Mouse (Mus musculus): ENCODE measurements around the gene Ddt. TPM values are rescaled to one million over a fixed set of nuclear protein-coding genes. Genes with fewer than 3 reads are reported as not detected.

Gene Ddt
- polyA plus RNA-seq, 2 experiments = 53.7 to 70.3 TPM

DNA sequence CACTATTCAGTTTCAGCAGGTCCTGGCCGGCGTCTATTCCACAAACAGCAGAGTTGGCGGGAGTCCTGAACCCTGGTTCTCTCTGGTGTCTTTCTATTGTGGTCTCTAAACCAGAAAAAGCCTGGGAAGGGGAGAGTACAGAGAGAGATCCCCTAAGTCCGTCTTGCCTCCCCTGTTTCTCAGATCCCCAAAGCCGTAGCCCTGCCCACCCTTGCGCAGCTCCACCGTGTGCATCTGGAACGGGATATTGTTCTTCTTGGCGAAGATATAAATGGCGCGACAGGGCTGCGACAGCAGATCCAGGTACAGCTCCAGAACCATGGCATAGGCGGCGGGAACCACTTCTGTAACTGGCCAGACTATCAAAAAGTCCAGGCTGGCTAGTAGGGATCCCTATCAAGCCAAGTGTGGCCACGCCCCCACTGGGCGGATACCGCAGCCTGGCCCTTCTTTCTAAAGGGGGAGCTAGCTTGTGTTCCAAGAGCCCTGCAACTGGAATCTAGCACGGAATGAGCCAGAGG lies 25.0 kb upstream of the Ddt start, which contains the start of gene Gstt1:
Gene Gstt1, minus strand, starts transcription at position 409 of the 521 bp plus-strand sequence.
- H3K4me1 ChIP-seq (ENCODE audit: control insufficient read depth, insufficient read depth, low read length) = peaks cover 7% of the 10 kb centered on the region
- DNase-seq (ENCODE audit: low spot score) = peak; percentile 62
- H3K36me3 ChIP-seq (ENCODE audit: control insufficient read depth, insufficient read depth, low read length) = no peaks in the 10 kb centered on the region
- no peak for TF ChIP-seq POLR2A (IDR thresholded peaks at IDR 0.05; ENCODE audit: borderline replicate concordance, extremely low read depth, insufficient read depth, insufficient read length)
- ATAC-seq (ENCODE audit: low FRiP score, low read depth) = peak; percentile 44; the same call in 1 of the 2 replicates
- H3K9me3 ChIP-seq (ENCODE audit: control insufficient read depth, low read length) = no peaks in the 10 kb centered on the region
- H3K4me3 ChIP-seq (replicated peaks; ENCODE audit: low read length) = peak within 1 kb of the TSS; percentile 43
- H3K27ac ChIP-seq (replicated peaks; ENCODE audit: low read depth, low read length) = no peak within 1 kb of the TSS
- H3K27me3 ChIP-seq (ENCODE audit: control insufficient read depth, insufficient read depth, low read length) = no peaks in the 10 kb centered on the region
- H3K9ac ChIP-seq (ENCODE audit: low read depth, low read length, severe bottlenecking) = peak within 1 kb of the TSS; percentile 46
- 4% methylated on average over 18 of the region's 18 CpGs for WGBS
- H3K4me2 ChIP-seq (replicated peaks; ENCODE audit: low read depth, low read length, severe bottlenecking) = peak within 1 kb of the TSS; percentile 65

DNA sequence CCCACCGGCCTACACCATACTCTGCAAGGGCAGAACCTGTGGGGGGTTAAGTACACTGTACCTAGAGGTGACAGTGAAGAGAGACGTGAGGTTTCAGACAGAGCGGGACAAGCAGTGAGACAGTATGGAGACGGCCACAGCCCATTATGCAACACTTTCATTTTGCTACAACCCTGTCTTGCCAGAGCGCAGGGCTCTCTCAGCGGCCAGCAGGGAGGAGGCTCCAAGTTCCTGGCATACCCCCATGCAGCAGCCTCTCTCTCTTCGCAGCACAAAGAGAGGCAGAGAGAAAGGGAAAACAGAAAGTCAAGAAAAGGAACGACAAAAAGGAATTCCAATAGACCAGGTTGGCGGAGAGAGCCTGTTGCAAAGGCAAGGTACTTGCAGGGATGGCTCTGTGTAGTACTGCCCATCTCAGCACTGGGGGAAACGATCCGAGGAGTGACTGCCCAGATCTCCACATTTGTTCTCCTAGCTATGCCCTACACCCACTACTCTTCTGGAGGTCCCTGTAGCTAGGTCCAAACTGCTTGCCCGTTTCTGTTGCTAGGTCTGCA lies 24.5 kb upstream of the Ddt start:
- peak; percentile 44 for ATAC-seq (ENCODE audit: low FRiP score, low read depth)

DNA sequence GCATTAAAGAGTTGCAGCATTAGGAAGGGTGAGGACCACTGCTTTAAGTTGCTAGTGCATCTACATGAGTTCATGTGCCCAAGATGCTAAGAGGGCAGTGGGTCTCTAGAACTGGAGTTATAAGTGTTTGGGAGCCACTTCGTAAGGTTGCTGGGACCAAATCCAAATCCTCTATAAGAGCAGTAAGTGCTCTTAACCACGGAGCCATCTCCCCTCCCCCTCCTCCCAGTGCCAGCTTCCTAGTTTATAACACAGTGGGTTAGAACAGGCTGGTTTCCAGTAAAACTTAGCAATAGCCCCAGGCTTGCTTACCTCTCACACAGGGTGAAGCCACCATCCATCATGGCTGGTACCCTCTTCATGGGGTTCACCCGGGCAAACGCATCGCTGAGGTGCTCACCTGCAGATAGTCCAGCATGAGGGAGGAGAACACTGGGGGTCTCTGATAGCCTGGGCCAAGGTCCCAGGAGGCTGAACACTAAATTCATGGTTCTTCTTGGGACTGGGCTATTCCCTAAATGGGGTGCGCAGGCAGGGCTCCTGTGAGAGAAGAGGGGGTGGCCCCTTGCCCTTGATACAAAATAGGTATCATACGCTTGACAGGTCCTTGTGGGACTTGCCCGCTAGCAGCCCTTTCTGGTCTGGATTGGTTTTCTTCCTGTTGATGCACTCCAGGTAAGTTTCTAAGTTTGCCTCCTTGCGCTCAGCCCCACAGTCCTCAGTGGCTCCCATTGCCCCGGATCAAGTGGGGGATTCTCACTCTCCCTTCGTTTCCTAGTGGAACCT lies 23.7 kb upstream of the Ddt start:
- ATAC-seq (ENCODE audit: low FRiP score, low read depth) (no peak), DNase-seq (ENCODE audit: low spot score) (no peak)
- Histone ChIP-seq H3K9ac (ENCODE audit: low read depth, low read length, severe bottlenecking) (peak overlapping the region; percentile 46; the same call in 1 of the 2 replicates), H3K9me3 (ENCODE audit: control insufficient read depth, low read length) (no peaks in the 10 kb centered on the region), H3K27me3 (ENCODE audit: control insufficient read depth, insufficient read depth, low read length) (no peaks in the 10 kb centered on the region), H3K4me2 (replicated peaks; ENCODE audit: low read depth, low read length, severe bottlenecking) (peak overlapping the region; percentile 65), H3K27ac (replicated peaks; ENCODE audit: low read depth, low read length) (no peak overlapping the region), H3K4me3 (replicated peaks; ENCODE audit: low read length) (peak overlapping the region; percentile 43), H3K4me1 (ENCODE audit: control insufficient read depth, insufficient read depth, low read length) (peaks cover 7% of the 10 kb centered on the region), H3K36me3 (ENCODE audit: control insufficient read depth, insufficient read depth, low read length) (no peaks in the 10 kb centered on the region)
- TF ChIP-seq POLR2A (IDR thresholded peaks at IDR 0.05; ENCODE audit: borderline replicate concordance, extremely low read depth, insufficient read depth, insufficient read length) = no peak
- 41% methylated on average over 11 of the region's 11 CpGs for WGBS

More for the DNA sequence above, 24.5 kb upstream of the Ddt start:
- H3K9ac ChIP-seq (ENCODE audit: low read depth, low read length, severe bottlenecking) = peak overlapping the region; percentile 46
- 0% methylated on average over 12 of the region's 12 CpGs for WGBS
- H3K4me2 ChIP-seq (replicated peaks; ENCODE audit: low read depth, low read length, severe bottlenecking) = peak overlapping the region; percentile 65
- DNase-seq (ENCODE audit: low spot score) = no peak
- no peaks in the 10 kb centered on the region for H3K36me3 ChIP-seq (ENCODE audit: control insufficient read depth, insufficient read depth, low read length)
- peak overlapping the region; percentile 43 for H3K4me3 ChIP-seq (replicated peaks; ENCODE audit: low read length)
- H3K27ac ChIP-seq (replicated peaks; ENCODE audit: low read depth, low read length) = no peak overlapping the region
- peaks cover 7% of the 10 kb centered on the region for H3K4me1 ChIP-seq (ENCODE audit: control insufficient read depth, insufficient read depth, low read length)
- TF ChIP-seq POLR2A (IDR thresholded peaks at IDR 0.05; ENCODE audit: borderline replicate concordance, extremely low read depth, insufficient read depth, insufficient read length) = no peak
- H3K27me3 ChIP-seq (ENCODE audit: control insufficient read depth, insufficient read depth, low read length) = no peaks in the 10 kb centered on the region
- no peaks in the 10 kb centered on the region for H3K9me3 ChIP-seq (ENCODE audit: control insufficient read depth, low read length)

DNA sequence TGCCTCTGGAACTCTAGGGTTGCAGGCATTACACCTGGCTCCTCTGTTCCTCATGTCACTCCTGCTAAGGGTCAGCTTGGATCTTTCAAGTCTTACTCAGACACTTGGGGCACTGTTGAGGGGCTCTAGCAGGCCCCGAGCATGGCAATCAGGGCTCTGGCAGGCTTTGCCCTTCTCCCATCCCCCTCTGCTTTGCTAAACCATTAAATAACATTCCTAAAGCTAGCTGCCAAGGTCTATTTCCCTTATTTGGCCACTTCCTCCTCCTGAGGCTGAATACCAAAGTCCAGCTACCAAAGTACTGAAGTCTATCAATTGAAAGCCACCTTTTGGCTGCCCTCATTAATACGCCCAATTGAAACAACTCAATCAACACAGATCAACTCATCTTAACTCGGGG lies 21.7 kb upstream of the Ddt start:
- TF ChIP-seq POLR2A (IDR thresholded peaks at IDR 0.05; ENCODE audit: borderline replicate concordance, extremely low read depth, insufficient read depth, insufficient read length) = no peak
- Histone ChIP-seq H3K27me3 (ENCODE audit: control insufficient read depth, insufficient read depth, low read length) (no peaks in the 10 kb centered on the region), H3K4me3 (replicated peaks; ENCODE audit: low read length) (no peak overlapping the region), H3K36me3 (ENCODE audit: control insufficient read depth, insufficient read depth, low read length) (no peaks in the 10 kb centered on the region), H3K4me1 (ENCODE audit: control insufficient read depth, insufficient read depth, low read length) (peaks cover 7% of the 10 kb centered on the region), H3K9ac (ENCODE audit: low read depth, low read length, severe bottlenecking) (no peak overlapping the region), H3K27ac (replicated peaks; ENCODE audit: low read depth, low read length) (no peak overlapping the region), H3K9me3 (ENCODE audit: control insufficient read depth, low read length) (no peaks in the 10 kb centered on the region), H3K4me2 (replicated peaks; ENCODE audit: low read depth, low read length, severe bottlenecking) (no peak overlapping the region)
- 24% methylated on average over 3 of the region's 3 CpGs for WGBS
- ATAC-seq (ENCODE audit: low FRiP score, low read depth) (no peak), DNase-seq (ENCODE audit: low spot score) (peak; percentile 59)

DNA sequence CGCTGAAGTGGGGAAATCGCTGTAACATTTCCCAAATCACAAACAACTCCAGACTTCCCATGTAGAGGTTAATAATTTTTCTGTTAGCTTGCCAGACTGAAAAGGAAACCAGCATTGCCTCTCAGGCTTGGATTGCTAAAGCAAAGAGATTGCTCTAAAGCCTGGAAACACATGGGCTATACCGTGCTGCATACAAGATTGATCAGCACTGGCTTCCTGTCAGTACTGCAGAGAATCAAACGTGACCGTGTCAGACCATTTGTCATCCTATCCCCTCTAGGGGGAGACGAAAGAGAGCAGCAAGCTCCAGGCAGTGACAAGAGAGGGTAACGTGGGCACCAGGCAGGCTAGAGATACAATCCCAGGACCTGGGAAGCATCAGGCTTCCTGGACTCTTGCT lies 17.6 kb upstream of the Ddt start:
- Histone ChIP-seq H3K4me1 (ENCODE audit: control insufficient read depth, insufficient read depth, low read length) (peaks cover 5% of the 10 kb centered on the region; the same call in 1 of the 2 replicates), H3K36me3 (ENCODE audit: control insufficient read depth, insufficient read depth, low read length) (no peaks in the 10 kb centered on the region), H3K9ac (ENCODE audit: low read depth, low read length, severe bottlenecking) (no peak overlapping the region), H3K27me3 (ENCODE audit: control insufficient read depth, insufficient read depth, low read length) (no peaks in the 10 kb centered on the region), H3K4me2 (replicated peaks; ENCODE audit: low read depth, low read length, severe bottlenecking) (no peak overlapping the region), H3K9me3 (ENCODE audit: control insufficient read depth, low read length) (no peaks in the 10 kb centered on the region), H3K4me3 (replicated peaks; ENCODE audit: low read length) (no peak overlapping the region), H3K27ac (replicated peaks; ENCODE audit: low read depth, low read length) (no peak overlapping the region)
- TF ChIP-seq POLR2A (IDR thresholded peaks at IDR 0.05; ENCODE audit: borderline replicate concordance, extremely low read depth, insufficient read depth, insufficient read length) = no peak
- DNase-seq (ENCODE audit: low spot score) = no peak
- ATAC-seq (ENCODE audit: low FRiP score, low read depth) = no peak
- 15% methylated on average over 7 of the region's 7 CpGs for WGBS
